Mouse (Mus musculus) liver, postnatal 0 days (tissue): ENCODE measurements around the gene Suz12.

ENCODE experiments used
- CTCF ChIP-seq: sonication (generic); IDR thresholded peaks from 2 replicates; pipeline ENCODE4 v1.5.1; 2016; ENCODE audit warnings: antibody characterized with exemption, low read depth
- EP300 ChIP-seq: IDR thresholded peaks from 2 replicates; pipeline ENCODE4 v1.6.1; 2016; ENCODE audit warnings: antibody characterized with exemption, low read depth, mild to moderate bottlenecking

- TF ChIP-seq CTCF = no peak
- no peak for TF ChIP-seq EP300
Measured at GRCm38 (mm10) chr11:80046856-80047255, 54.0 kb downstream of the Suz12 start.
